Mouse (Mus musculus) lung, adult 2 months (tissue): Measurements from ENCODE around the gene Ephb1.

Experiments used
- CTCF ChIP-seq: fragments of 200-500 bp; IDR thresholded peaks from 2 replicates; pipeline ENCODE4 v1.5.1; 2011; ENCODE audit warnings: mild to moderate bottlenecking, low read length, control low read depth; ENCODE audit not compliant: insufficient read depth
- POLR2A ChIP-seq: fragments of 200-500 bp; IDR thresholded peaks from 2 replicates; pipeline ENCODE4 v1.6.1; 2011; ENCODE audit warnings: low read depth, mild to moderate bottlenecking, control low read depth, low read length, borderline replicate concordance; ENCODE audit errors: extremely low read depth

DNA sequence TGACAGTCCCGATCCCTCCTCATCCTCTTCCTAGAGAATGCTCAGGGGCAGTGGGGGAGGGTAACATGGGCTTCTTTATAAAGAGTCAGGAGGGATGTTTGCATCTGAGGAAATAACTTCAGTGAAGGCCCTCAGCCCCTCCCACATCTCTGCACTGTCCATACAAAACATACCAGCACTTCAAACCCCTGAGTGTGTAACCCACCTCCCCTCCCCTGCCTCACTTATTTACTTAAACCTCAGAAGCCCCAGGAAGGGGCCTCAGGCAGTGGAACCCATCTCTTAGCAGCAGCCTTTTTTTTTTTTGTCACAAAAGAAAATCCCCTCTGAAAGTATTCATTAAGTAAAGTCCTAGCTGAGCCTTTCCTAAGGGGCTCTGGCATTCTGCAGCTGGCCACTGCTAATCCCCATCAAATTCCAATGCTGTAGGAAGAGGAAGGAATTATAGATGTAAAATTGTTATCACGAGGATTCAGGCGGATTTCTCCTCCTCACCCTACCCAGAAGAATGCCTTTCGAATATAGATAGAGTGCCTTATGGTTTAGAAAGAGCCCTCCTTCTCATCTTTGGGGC is 231.5 kb downstream of the Ephb1 start:
- TF ChIP-seq CTCF, result no peak
- TF ChIP-seq POLR2A, result no peak
